Mouse (Mus musculus) erythroblast, embryonic 14.5 days (primary cell): Measurements from ENCODE around the gene Bcl9l.

Experiments
- GATA1 ChIP-seq: IDR thresholded peaks from 2 replicates; pipeline ENCODE4 v1.6.1; 2012; ENCODE audit warnings: low read length, inconsistent platforms, mixed read lengths
- TAL1 ChIP-seq: IDR thresholded peaks from 3 replicates; pipeline ENCODE4 v1.6.1; 2012; ENCODE audit warnings: low read length, inconsistent platforms, mixed read lengths

GRCm38 (mm10) chr9:44537625-44538301 lies 55.1 kb downstream of the Bcl9l start:
- TF ChIP-seq GATA1 (no peak), TAL1 (no peak)
